Mouse (Mus musculus) CD4-positive helper T cell, adult 2 months (primary cell): ENCODE measurements around the gene Hist1h2af.
"Not testable (repeated sequence)": the region's sequence is repeated elsewhere in the genome, so short reads cannot be mapped to it uniquely, and the experiment has no call there.

Experiments used
- DNase-seq: peaks from one replicate; pipeline ENCODE4 v3.0.0-alpha.2; 2012; ENCODE audit warnings: low read depth, missing footprints, low spot score

The Hist1h2af gene

GRCm38 (mm10) chr13:23555839-23556416 is 22.2 kb downstream of the Hist1h2af start:
- DNase-seq, result peak; percentile 88

- DNase-seq, result no peak
These were observed 23.2 kb downstream of the Hist1h2af start for GRCm38 (mm10) chr13:23556906-23557305.

GRCm38 (mm10) chr13:23560699-23561098 is 27.0 kb downstream of the Hist1h2af start:
- not testable (repeated sequence) for DNase-seq

- not testable (repeated sequence) for DNase-seq
These were observed 27.8 kb downstream of the Hist1h2af start for GRCm38 (mm10) chr13:23561531-23561882.

GRCm38 (mm10) chr13:23561883-23562659 is 28.4 kb downstream of the Hist1h2af start, which contains the start of gene Hist1h3e:
Gene Hist1h3e, minus strand, starts transcription at chr13:23562369.
- peak; percentile 97 for DNase-seq

- DNase-seq, result peak; percentile 67
These were observed 29.2 kb downstream of the Hist1h2af start for GRCm38 (mm10) chr13:23562699-23563462.

- DNase-seq, result no peak
These were observed 30.8 kb downstream of the Hist1h2af start for GRCm38 (mm10) chr13:23564482-23564881.

- DNase-seq, result peak; percentile 31
These were observed 36.7 kb downstream of the Hist1h2af start for GRCm38 (mm10) chr13:23570261-23571021.

- peak; percentile 93 for DNase-seq
These were observed 37.4 kb downstream of the Hist1h2af start, which contains the start of the genes Hist1h2ae and Hist1h2bg for GRCm38 (mm10) chr13:23571022-23571503. Gene Hist1h2ae, minus strand, starts transcription at chr13:23571220. Gene Hist1h2bg, plus strand, starts transcription at chr13:23571396.

GRCm38 (mm10) chr13:23571504-23572217 is 38.0 kb downstream of the Hist1h2af start:
- DNase-seq, result peak; percentile 40

GRCm38 (mm10) chr13:23572218-23573033 is 38.7 kb downstream of the Hist1h2af start:
- DNase-seq, result no peak

- peak; percentile 28 for DNase-seq
These were observed 39.6 kb downstream of the Hist1h2af start for GRCm38 (mm10) chr13:23573034-23573897.

GRCm38 (mm10) chr13:23573898-23574524 is 40.3 kb downstream of the Hist1h2af start, which contains the start of the genes Hist1h2bf and Hist1h2ad:
Gene Hist1h2bf, minus strand, starts transcription at chr13:23574196.
Gene Hist1h2ad, plus strand, starts transcription at chr13:23574381.
- peak; percentile 96 for DNase-seq

GRCm38 (mm10) chr13:23574546-23575170 is 41.0 kb downstream of the Hist1h2af start:
- peak; percentile 53 for DNase-seq

- peak; percentile 77 for DNase-seq
These were observed 41.7 kb downstream of the Hist1h2af start, which contains the start of gene Hist1h3d for GRCm38 (mm10) chr13:23575271-23575851. Gene Hist1h3d, plus strand, starts transcription at chr13:23575763.

- DNase-seq, result peak; percentile 25
These were observed 42.2 kb downstream of the Hist1h2af start for GRCm38 (mm10) chr13:23575864-23576313.

- DNase-seq, result no peak
These were observed 42.7 kb downstream of the Hist1h2af start for GRCm38 (mm10) chr13:23576351-23576881.
